Mouse (Mus musculus) T-helper 17 cell (primary cell): Measurements from ENCODE around the gene Slc26a10.
"Not testable (repeated sequence)": the region's sequence is repeated elsewhere in the genome, so short reads cannot be mapped to it uniquely, and the experiment has no call there.

ENCODE experiments used
- in situ Hi-C, 2 experiments: fragments of 300-600 bp; cut with MboI, MseI; formaldehyde crosslinking; loops; 1 replicate in 1 of 2; 2 replicates in 1 of 2; pipeline ENCODE4 v1.15.1; 2025; ENCODE audit warnings: high pct_unique_total_duplicates in 2 of 2

Slc26a10 gene

GRCm38 (mm10) chr10:127165654-127166403 lies 14.6 kb downstream of the Slc26a10 start:
- in situ Hi-C loops = loop anchor here (5.0 kb wide), 2 partner anchors 44 to 54 kb away; partner anchors contain the start of gene Os9 (in 1 of the 2)

GRCm38 (mm10) chr10:127165354-127165653 lies 15.1 kb downstream of the Slc26a10 start:
- in situ Hi-C loops = loop anchor here (5.0 kb wide), 2 partner anchors 43 to 53 kb away; partner anchors contain the start of gene Os9 (in 1 of the 2)

- in situ Hi-C loops = loop anchor here (5.0 kb wide), 2 partner anchors 42 to 52 kb away; partner anchors contain the start of gene Os9 (in 1 of the 2)
These were observed 15.7 kb downstream of the Slc26a10 start, which contains the start of gene B4galnt1 for GRCm38 (mm10) chr10:127164631-127165353. B4galnt1 (plus strand) TSS chr10:127165225.

GRCm38 (mm10) chr10:127164190-127164589 lies 16.3 kb downstream of the Slc26a10 start:
- in situ Hi-C loops = no loop called here

- in situ Hi-C loops = not testable (repeated sequence)
These were observed 17.6 kb downstream of the Slc26a10 start for GRCm38 (mm10) chr10:127162771-127163261.

- in situ Hi-C loops = no loop called here
These were observed 19.7 kb downstream of the Slc26a10 start for GRCm38 (mm10) chr10:127160728-127161127.

- in situ Hi-C loops = no loop called here
These were observed 20.4 kb downstream of the Slc26a10 start for GRCm38 (mm10) chr10:127160081-127160480.

GRCm38 (mm10) chr10:127158471-127158870 lies 22.0 kb downstream of the Slc26a10 start:
- in situ Hi-C loops = no loop called here

- in situ Hi-C loops = no loop called here
These were observed 23.9 kb downstream of the Slc26a10 start for GRCm38 (mm10) chr10:127156511-127156910.

- in situ Hi-C loops = no loop called here
These were observed 24.4 kb downstream of the Slc26a10 start for GRCm38 (mm10) chr10:127156089-127156488.

GRCm38 (mm10) chr10:127154652-127155051 lies 25.8 kb downstream of the Slc26a10 start:
- in situ Hi-C loops = no loop called here

GRCm38 (mm10) chr10:127154241-127154640 lies 26.2 kb downstream of the Slc26a10 start:
- in situ Hi-C loops = no loop called here

GRCm38 (mm10) chr10:127153323-127153722 lies 27.1 kb downstream of the Slc26a10 start:
- in situ Hi-C loops = no loop called here

GRCm38 (mm10) chr10:127152556-127152955 lies 27.9 kb downstream of the Slc26a10 start:
- in situ Hi-C loops = not testable (repeated sequence)

- in situ Hi-C loops = not testable (repeated sequence)
These were observed 29.2 kb downstream of the Slc26a10 start for GRCm38 (mm10) chr10:127151233-127151632.

- in situ Hi-C loops = no loop called here
These were observed 30.0 kb downstream of the Slc26a10 start for GRCm38 (mm10) chr10:127150471-127150872.

GRCm38 (mm10) chr10:127147135-127147534 lies 33.3 kb downstream of the Slc26a10 start:
- in situ Hi-C loops = no loop called here

- in situ Hi-C loops = no loop called here
These were observed 35.1 kb downstream of the Slc26a10 start for GRCm38 (mm10) chr10:127145303-127145702.

- in situ Hi-C loops = no loop called here
These were observed 35.9 kb downstream of the Slc26a10 start for GRCm38 (mm10) chr10:127144536-127144935.

- in situ Hi-C loops = no loop called here
These were observed 37.2 kb downstream of the Slc26a10 start for GRCm38 (mm10) chr10:127143228-127143627.

GRCm38 (mm10) chr10:127141500-127141899 lies 38.9 kb downstream of the Slc26a10 start:
- in situ Hi-C loops = no loop called here

- in situ Hi-C loops = no loop called here
These were observed 39.5 kb downstream of the Slc26a10 start for GRCm38 (mm10) chr10:127140971-127141370.
